Mouse (Mus musculus): ENCODE measurements around the gene Prpf6. TPM values are rescaled to one million over a fixed set of nuclear protein-coding genes. Genes with fewer than 3 reads are reported as not detected.

Prpf6 gene
- polyA plus RNA-seq, 1 experiment from 2014 or later: 58.8 TPM

- TF ChIP-seq CTCF (IDR thresholded peaks at IDR 0.05; ENCODE audit: low read depth): no peak
- peaks cover 8% of the 10 kb centered on the region for H3K4me1 ChIP-seq (ENCODE audit: insufficient read depth)
- H3K4me2 ChIP-seq: peak overlapping the region; percentile 98
- H3K4me3 ChIP-seq (ENCODE audit: low read depth, low read length): peak overlapping the region; percentile 79
- H3K9ac ChIP-seq: peak overlapping the region; percentile 84
- no peak for DNase-seq
- no peak for ATAC-seq (ENCODE audit: insufficient read depth)
- WGBS: 74% methylated on average over 5 of the region's 5 CpGs
- H3K27ac ChIP-seq (ENCODE audit: low read depth): peak overlapping the region; percentile 94
- H3K27me3 ChIP-seq (ENCODE audit: insufficient read depth, low read length): no peaks in the 10 kb centered on the region
- peaks cover 17% of the 10 kb centered on the region for H3K36me3 ChIP-seq (ENCODE audit: insufficient read depth)
- no peaks in the 10 kb centered on the region for H3K9me3 ChIP-seq (ENCODE audit: low read depth, low read length)
Measured at GRCm38 (mm10) chr2:181580131-181580772, 11.4 kb upstream of the Prpf6 start.

DNA sequence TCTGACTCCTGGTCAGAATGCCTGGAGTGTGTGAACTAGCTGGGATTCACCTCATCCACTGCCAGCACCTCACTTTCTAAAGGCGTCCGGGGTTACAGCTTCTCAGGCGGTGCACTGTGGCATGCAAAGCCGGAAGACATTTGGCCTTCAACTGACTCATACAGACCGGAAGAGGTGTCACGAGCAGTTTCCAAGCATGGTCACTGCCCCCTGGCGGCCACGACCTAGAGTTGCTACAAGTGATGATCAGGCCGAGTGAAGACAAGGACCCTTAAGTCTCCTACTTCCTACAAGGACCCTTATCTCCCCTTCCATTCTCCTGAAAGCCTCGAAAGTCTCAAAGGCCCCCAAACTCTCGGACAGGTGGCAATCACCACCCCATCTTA lies 10.7 kb upstream of the Prpf6 start:
- H3K9ac ChIP-seq: peak overlapping the region; percentile 84
- H3K36me3 ChIP-seq (ENCODE audit: insufficient read depth): peaks cover 24% of the 10 kb centered on the region
- 1% methylated on average over 11 of the region's 11 CpGs for WGBS
- no peaks in the 10 kb centered on the region for H3K9me3 ChIP-seq (ENCODE audit: low read depth, low read length)
- peaks cover 8% of the 10 kb centered on the region for H3K4me1 ChIP-seq (ENCODE audit: insufficient read depth)
- peak overlapping the region; percentile 98 for H3K4me2 ChIP-seq
- DNase-seq (peak; percentile 96), ATAC-seq (ENCODE audit: insufficient read depth) (peak; percentile 85)
- H3K4me3 ChIP-seq (ENCODE audit: low read depth, low read length): peak overlapping the region; percentile 79
- peak; percentile 95 for TF ChIP-seq CTCF (IDR thresholded peaks at IDR 0.05; ENCODE audit: low read depth)
- no peaks in the 10 kb centered on the region for H3K27me3 ChIP-seq (ENCODE audit: insufficient read depth, low read length)
- peak overlapping the region; percentile 94 for H3K27ac ChIP-seq (ENCODE audit: low read depth)

- peak overlapping the region; percentile 98 for H3K4me2 ChIP-seq
- H3K36me3 ChIP-seq (ENCODE audit: insufficient read depth): peaks cover 30% of the 10 kb centered on the region
- H3K4me3 ChIP-seq (ENCODE audit: low read depth, low read length): peak overlapping the region; percentile 79
- DNase-seq: peak; percentile 88
- no peak for TF ChIP-seq CTCF (IDR thresholded peaks at IDR 0.05; ENCODE audit: low read depth)
- H3K9ac ChIP-seq: peak overlapping the region; percentile 84
- no peaks in the 10 kb centered on the region for H3K27me3 ChIP-seq (ENCODE audit: insufficient read depth, low read length)
- ATAC-seq (ENCODE audit: insufficient read depth): peak; percentile 82
- peak overlapping the region; percentile 94 for H3K27ac ChIP-seq (ENCODE audit: low read depth)
- H3K9me3 ChIP-seq (ENCODE audit: low read depth, low read length): no peaks in the 10 kb centered on the region
- 1% methylated on average over 49 of the region's 49 CpGs for WGBS
- peaks cover 8% of the 10 kb centered on the region for H3K4me1 ChIP-seq (ENCODE audit: insufficient read depth)
Measured at GRCm38 (mm10) chr2:181581402-181582120, 10.1 kb upstream of the Prpf6 start.

DNA sequence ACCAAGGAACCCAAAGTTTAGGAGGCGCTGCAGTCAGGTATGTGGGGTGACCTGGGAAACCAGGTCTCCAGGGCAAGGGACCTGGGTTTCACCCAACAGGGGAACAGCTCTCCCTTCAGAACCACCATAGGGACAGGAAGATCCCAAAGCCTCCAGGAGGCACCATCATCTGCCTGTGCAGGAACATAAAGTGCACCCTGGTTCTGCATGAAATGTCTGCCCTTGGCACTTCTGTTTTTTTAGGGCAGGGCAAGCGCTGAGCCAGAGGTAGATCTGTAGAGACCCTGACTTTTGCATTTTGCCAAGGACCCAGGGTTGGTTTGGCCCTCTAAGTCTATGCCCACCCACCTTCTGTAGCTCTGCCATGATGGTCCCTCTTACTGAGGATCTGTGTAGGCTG lies 9.3 kb upstream of the Prpf6 start:
- ATAC-seq (ENCODE audit: insufficient read depth) (no peak), DNase-seq (peak; percentile 18)
- Histone ChIP-seq H3K27ac (ENCODE audit: low read depth) (no peak overlapping the region), H3K9ac (peak overlapping the region; percentile 9; the same call in 1 of the 2 replicates), H3K36me3 (ENCODE audit: insufficient read depth) (peaks cover 38% of the 10 kb centered on the region), H3K4me1 (ENCODE audit: insufficient read depth) (peaks cover 8% of the 10 kb centered on the region), H3K4me2 (peak overlapping the region; percentile 98; the same call in 1 of the 2 replicates), H3K9me3 (ENCODE audit: low read depth, low read length) (no peaks in the 10 kb centered on the region), H3K27me3 (ENCODE audit: insufficient read depth, low read length) (no peaks in the 10 kb centered on the region), H3K4me3 (ENCODE audit: low read depth, low read length) (no peak overlapping the region)
- WGBS: 77% methylated on average over 2 of the region's 2 CpGs
- TF ChIP-seq CTCF (IDR thresholded peaks at IDR 0.05; ENCODE audit: low read depth): no peak

- DNase-seq: no peak
- Histone ChIP-seq H3K4me2 (no peak overlapping the region), H3K27ac (ENCODE audit: low read depth) (no peak overlapping the region), H3K4me1 (ENCODE audit: insufficient read depth) (peaks cover 8% of the 10 kb centered on the region), H3K9ac (no peak overlapping the region), H3K9me3 (ENCODE audit: low read depth, low read length) (no peaks in the 10 kb centered on the region), H3K36me3 (ENCODE audit: insufficient read depth) (peaks cover 43% of the 10 kb centered on the region), H3K27me3 (ENCODE audit: insufficient read depth, low read length) (no peaks in the 10 kb centered on the region), H3K4me3 (ENCODE audit: low read depth, low read length) (no peak overlapping the region)
- ATAC-seq (ENCODE audit: insufficient read depth): no peak
- WGBS: 88% methylated on average over 1 of the region's 1 CpGs
- no peak for TF ChIP-seq CTCF (IDR thresholded peaks at IDR 0.05; ENCODE audit: low read depth)
Measured at GRCm38 (mm10) chr2:181582939-181583338, 8.7 kb upstream of the Prpf6 start.

DNA sequence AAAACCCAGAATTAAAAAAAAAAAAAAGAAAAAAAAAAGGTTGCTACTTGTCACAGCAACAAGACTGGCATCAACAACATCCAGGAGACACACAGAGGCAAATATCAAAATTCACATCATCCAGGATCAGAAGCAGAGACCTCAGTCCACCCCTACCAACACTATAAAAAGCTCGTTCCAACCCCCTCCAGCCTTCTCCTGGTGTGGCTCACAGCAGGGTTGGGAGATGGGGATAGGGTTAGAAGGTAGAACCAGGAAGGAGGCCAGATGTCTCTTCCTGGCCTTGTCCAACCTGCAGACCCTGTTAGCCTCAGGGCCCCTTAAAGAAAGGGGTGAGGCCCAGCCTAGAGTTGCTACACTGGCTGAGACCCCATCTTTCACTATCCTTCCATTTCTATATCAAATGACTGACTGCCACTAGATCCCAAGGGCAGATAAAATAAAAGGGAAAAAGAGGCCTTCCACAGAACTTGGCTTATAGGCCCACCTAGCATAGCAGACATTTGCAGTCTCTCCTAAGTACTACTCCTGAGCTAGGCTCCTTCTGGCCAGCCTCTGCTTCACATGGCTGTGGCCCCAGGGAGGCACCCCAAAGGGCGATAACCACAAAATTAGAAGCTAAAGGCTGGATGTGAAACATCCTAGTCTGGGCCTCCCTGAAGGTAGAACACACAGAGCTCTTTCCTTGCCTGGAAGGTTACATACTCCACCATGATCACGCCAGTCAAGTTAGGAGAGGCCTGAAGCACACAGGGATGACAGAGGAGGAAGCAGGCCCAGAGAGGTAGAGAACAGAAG lies 8.0 kb upstream of the Prpf6 start:
- no peaks in the 10 kb centered on the region for H3K9me3 ChIP-seq (ENCODE audit: low read depth, low read length)
- H3K36me3 ChIP-seq (ENCODE audit: insufficient read depth): peaks cover 50% of the 10 kb centered on the region
- no peak overlapping the region for H3K4me3 ChIP-seq (ENCODE audit: low read depth, low read length)
- no peak overlapping the region for H3K9ac ChIP-seq
- H3K27me3 ChIP-seq (ENCODE audit: insufficient read depth, low read length): no peaks in the 10 kb centered on the region
- WGBS: 87% methylated on average over 3 of the region's 3 CpGs
- no peak overlapping the region for H3K4me2 ChIP-seq
- ATAC-seq (ENCODE audit: insufficient read depth): no peak
- peaks cover 8% of the 10 kb centered on the region for H3K4me1 ChIP-seq (ENCODE audit: insufficient read depth)
- H3K27ac ChIP-seq (ENCODE audit: low read depth): no peak overlapping the region
- DNase-seq: no peak
- TF ChIP-seq CTCF (IDR thresholded peaks at IDR 0.05; ENCODE audit: low read depth): no peak

All from lung, embryonic 14.5 days (tissue).